Mouse (Mus musculus): ENCODE results near the gene Tial1. TPM values are rescaled to one million over a fixed set of nuclear protein-coding genes. Genes with fewer than 3 reads are reported as not detected.
A peak's percentile ranks its signal among the peaks of the same experiment; 100 is the strongest.

Tial1 gene
- 100 to 1,000 TPM; 112 to 115 TPM for total RNA-seq (2021)

- intact Hi-C loops (cut with DNase I): no loop called here
- peak; percentile 98 for DNase-seq
These were observed at the start of gene Tial1 for GRCm38 (mm10) chr7:128461285-128462215. Gene Tial1 (minus strand): TSS chr7:128461717.

GRCm38 (mm10) chr7:128504091-128504490, 42.6 kb upstream of the Tial1 start:
- no peak for DNase-seq
- intact Hi-C loops (cut with DNase I): no loop called here

- no peak for DNase-seq
- intact Hi-C loops (cut with DNase I): no loop called here
These were observed 38.3 kb upstream of the Tial1 start for GRCm38 (mm10) chr7:128499801-128500200.

- no peak for DNase-seq
- intact Hi-C loops (cut with DNase I): no loop called here
These were observed 33.0 kb upstream of the Tial1 start for GRCm38 (mm10) chr7:128494546-128494945.

GRCm38 (mm10) chr7:128488986-128489385, 27.5 kb upstream of the Tial1 start:
- intact Hi-C loops (cut with DNase I): no loop called here
- DNase-seq: no peak

GRCm38 (mm10) chr7:128474322-128474721, 12.8 kb upstream of the Tial1 start:
- peak; percentile 86 for DNase-seq
- intact Hi-C loops (cut with DNase I): loop anchor here (1.0 kb wide), 1 partner anchor 216 kb away; no protein-coding TSS in a partner anchor

- peak; percentile 6 for DNase-seq
- intact Hi-C loops (cut with DNase I): no loop called here
These were observed 889 bp upstream of the Tial1 start for GRCm38 (mm10) chr7:128462406-128462805.

GRCm38 (mm10) chr7:128460865-128461228, 670 bp downstream of the Tial1 start:
- intact Hi-C loops (cut with DNase I): no loop called here
- DNase-seq: no peak

- intact Hi-C loops (cut with DNase I): no loop called here
These were observed 1.2 kb downstream of the Tial1 start for GRCm38 (mm10) chr7:128460131-128460864.

GRCm38 (mm10) chr7:128459791-128460130, 1.8 kb downstream of the Tial1 start:
- DNase-seq: no peak
- intact Hi-C loops (cut with DNase I): no loop called here

More at GRCm38 (mm10) chr7:128460131-128460864, 1.2 kb downstream of the Tial1 start:
- peak; percentile 45 for DNase-seq

- intact Hi-C loops (cut with DNase I): no loop called here
These were observed 3.5 kb downstream of the Tial1 start for GRCm38 (mm10) chr7:128458011-128458410.

GRCm38 (mm10) chr7:128452731-128453130, 8.8 kb downstream of the Tial1 start:
- no peak for DNase-seq
- intact Hi-C loops (cut with DNase I): no loop called here

More at GRCm38 (mm10) chr7:128458011-128458410, 3.5 kb downstream of the Tial1 start:
- no peak for DNase-seq

- no peak for DNase-seq
- intact Hi-C loops (cut with DNase I): no loop called here
These were observed 20.9 kb downstream of the Tial1 start for GRCm38 (mm10) chr7:128440584-128440983.

- intact Hi-C loops (cut with DNase I): no loop called here
- no peak for DNase-seq
These were observed 22.3 kb downstream of the Tial1 start for GRCm38 (mm10) chr7:128439251-128439650.

GRCm38 (mm10) chr7:128438131-128438530, 23.4 kb downstream of the Tial1 start:
- DNase-seq: no peak
- intact Hi-C loops (cut with DNase I): no loop called here

GRCm38 (mm10) chr7:128433213-128433612, 28.3 kb downstream of the Tial1 start:
- no peak for DNase-seq
- intact Hi-C loops (cut with DNase I): no loop called here

- DNase-seq: no peak
- intact Hi-C loops (cut with DNase I): no loop called here
These were observed 28.9 kb downstream of the Tial1 start for GRCm38 (mm10) chr7:128432574-128432973.

GRCm38 (mm10) chr7:128422491-128422890, 39.0 kb downstream of the Tial1 start:
- no peak for DNase-seq
- intact Hi-C loops (cut with DNase I): no loop called here

- intact Hi-C loops (cut with DNase I): no loop called here
- DNase-seq: no peak
These were observed 39.8 kb downstream of the Tial1 start for GRCm38 (mm10) chr7:128421701-128422100.

- intact Hi-C loops (cut with DNase I): loop anchor here (10.0 kb wide), 2 partner anchors 115 to 175 kb away; partner anchors contain the start of gene Tgfb1i1
- DNase-seq: no peak
These were observed 41.8 kb downstream of the Tial1 start for GRCm38 (mm10) chr7:128419690-128420089.
